Mouse (Mus musculus): ENCODE data around the gene Hras. TPM values are rescaled to one million over a fixed set of nuclear protein-coding genes. Genes with fewer than 3 reads are reported as not detected.

Gene Hras
- 10 to 100 TPM; 23.1 to 28.1 TPM for total RNA-seq (2023)

DNA sequence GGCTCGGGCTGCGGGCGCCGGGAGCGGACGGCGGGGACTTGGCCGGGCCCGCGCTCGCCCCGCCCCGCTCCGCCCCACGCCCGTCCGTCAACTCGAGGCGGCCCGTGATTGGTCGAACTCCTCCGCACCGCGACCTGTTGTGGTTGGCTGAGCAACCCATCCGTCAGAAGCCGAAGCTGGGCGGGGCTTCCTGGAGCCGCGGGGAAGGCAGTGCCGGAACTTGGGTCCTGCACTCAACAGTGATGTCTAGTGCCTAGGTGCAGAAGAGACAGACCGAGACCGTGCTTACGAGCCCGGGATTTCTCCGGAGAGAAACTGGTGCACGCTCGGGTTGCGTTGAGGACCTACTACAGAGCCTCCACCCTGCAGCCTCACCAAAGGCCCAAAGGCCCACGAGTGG lies at the start of gene Hras, which contains the start of gene Lrrc56:
Gene Hras (minus strand): TSS at position 58 of the 400 bp plus-strand sequence.
Gene Lrrc56 (plus strand): TSS at position 210 of the 400 bp plus-strand sequence.

GRCm38 (mm10) chr7:141228279-141229067 lies 34.7 kb upstream of the Hras start, which contains the start of gene Phrf1:
Gene Phrf1, plus strand, starts transcription at chr7:141228784.

DNA sequence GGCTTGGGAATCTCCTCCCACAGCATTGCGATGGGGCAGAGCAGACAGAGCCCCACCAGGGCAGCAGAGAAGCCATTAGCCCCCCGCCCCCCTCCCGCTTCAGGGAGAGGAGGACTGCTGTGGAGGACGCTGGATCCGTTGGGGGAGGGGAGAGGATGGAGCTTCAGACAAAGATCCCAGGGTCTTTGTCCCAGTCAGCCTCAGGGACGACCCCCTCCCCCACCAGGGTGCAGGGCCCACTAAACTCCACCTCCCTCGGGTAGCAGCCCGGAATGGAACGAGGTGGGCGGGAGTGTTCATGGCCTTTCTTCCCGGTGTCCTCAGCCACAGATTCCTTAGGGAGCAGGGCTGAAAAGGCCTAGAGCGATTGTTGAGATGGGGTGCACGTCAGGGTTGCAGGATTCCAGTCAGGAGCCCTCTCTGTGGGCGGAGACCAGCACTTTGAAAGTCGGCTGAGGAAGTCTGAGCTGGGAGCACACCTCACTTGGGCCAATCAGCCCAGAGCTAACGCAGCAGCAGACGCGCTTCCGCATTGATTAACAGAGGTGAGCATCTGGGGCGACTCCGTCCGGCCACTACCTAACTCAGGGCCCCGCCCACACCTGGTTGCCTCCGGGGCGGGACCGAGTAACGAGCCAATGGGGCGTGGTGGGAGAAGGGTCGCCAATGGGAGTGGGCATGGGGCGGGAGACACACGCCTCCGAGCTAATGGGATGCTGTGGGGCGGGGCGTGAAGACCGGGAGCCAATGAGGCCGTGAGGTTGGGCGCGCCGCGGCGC lies 21.5 kb upstream of the Hras start, which contains the start of gene Rassf7:
Gene Rassf7 (plus strand): TSS at position 760 of the 779 bp plus-strand sequence.

GRCm38 (mm10) chr7:141213605-141214235 lies 19.9 kb upstream of the Hras start, which contains the start of gene Lmntd2:
Gene Lmntd2, minus strand, starts transcription at chr7:141214080.

DNA sequence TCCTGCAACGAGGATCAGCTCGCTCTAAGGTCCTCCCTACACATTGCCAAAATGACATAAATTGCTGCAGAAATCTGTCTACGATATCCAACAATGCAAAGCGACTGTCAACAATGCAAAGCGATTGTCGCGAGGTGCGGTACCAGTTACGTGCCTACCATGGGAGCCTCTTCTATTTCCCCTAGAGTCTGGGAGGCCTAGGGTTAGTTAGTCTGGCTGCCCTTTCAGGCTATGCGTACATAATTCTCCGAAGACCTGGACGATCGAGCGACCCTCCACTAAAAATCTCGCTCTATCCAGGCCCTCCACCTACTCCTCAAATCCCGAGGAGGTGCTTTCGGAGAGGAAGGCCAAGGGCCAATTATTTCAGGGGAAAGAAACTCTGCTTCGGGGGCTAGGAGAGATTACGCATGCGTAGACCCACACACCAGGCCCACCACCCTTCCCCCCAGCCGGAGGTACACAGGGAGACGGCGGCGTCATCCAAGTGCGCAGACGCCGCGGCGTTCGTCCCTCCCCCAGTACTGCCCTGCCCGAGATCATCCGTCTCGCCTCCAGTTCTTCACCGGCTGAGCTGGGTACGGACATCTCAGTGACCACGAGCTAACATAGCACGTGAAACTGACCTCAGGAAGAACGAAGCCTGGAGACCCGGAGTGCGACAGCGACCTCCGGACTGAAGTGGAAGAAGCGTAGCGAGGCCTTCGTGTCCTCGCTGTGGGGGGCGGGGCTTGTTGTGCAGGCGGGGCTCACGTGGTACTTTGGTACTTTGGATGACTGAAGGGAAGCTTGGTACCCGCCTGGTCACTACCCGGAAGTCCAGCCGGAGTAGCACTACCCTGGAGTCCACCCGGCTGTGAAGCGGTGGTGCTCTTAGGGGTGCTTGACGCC lies 21.4 kb downstream of the Hras start, which contains the start of gene Rnh1:
Gene Rnh1 (minus strand): TSS at position 742 of the 891 bp plus-strand sequence.

Other genes with a start within 250 kb of the Hras start
- not detected for gene Ifitm5, start 243.7 kb downstream of the Hras start, total RNA-seq (2023)
- gene Gm45717, start 238.1 kb downstream of the Hras start, total RNA-seq (2023) = not detected
- gene Ifitm2, start 238.0 kb downstream of the Hras start, total RNA-seq (2023) = 10 to 100 TPM; 14.7 to 16.9 TPM
- gene Ifitm1, start 226.8 kb downstream of the Hras start, total RNA-seq (2023) = 1 to 10 TPM in 1 of 2 experiments, not detected in 1; 1.1 TPM
- gene Ifitm3, start 183.2 kb downstream of the Hras start, total RNA-seq (2023) = 1 to 10 TPM; 2.1 to 4.4 TPM
- gene Ifitm6, start 176.1 kb downstream of the Hras start, total RNA-seq (2023) = not detected
- not detected for gene Gm17387, start 164.9 kb downstream of the Hras start, total RNA-seq (2023)
- gene B4galnt4, start 132.9 kb downstream of the Hras start, total RNA-seq (2023) = not detected
- gene Pkp3, start 115.8 kb downstream of the Hras start, total RNA-seq (2023) = 10 to 100 TPM; 27.8 to 32.3 TPM
- gene Sigirr, start 93.4 kb downstream of the Hras start, total RNA-seq (2023) = 10 to 100 TPM; 44.7 to 51.9 TPM
- not detected for gene Ano9, start 76.2 kb downstream of the Hras start, total RNA-seq (2023)
- gene Ptdss2, start 71.6 kb downstream of the Hras start, total RNA-seq (2023) = 1 to 10 TPM; 9.0 to 9.8 TPM
- gene Rnh1, start 21.1 kb downstream of the Hras start, total RNA-seq (2023) = 10 to 100 TPM; 76.8 to 79.0 TPM
- 1 to 10 TPM; 5.4 to 7.7 TPM for gene Lrrc56, start 152 bp upstream of the Hras start, total RNA-seq (2023)
- gene Lmntd2, start 20.1 kb upstream of the Hras start, total RNA-seq (2023) = 1 to 10 TPM; 4.9 TPM
- 10 to 100 TPM; 13.4 to 15.4 TPM for gene Rassf7, start 21.9 kb upstream of the Hras start, total RNA-seq (2023)
- gene Phrf1, start 34.8 kb upstream of the Hras start, total RNA-seq (2023) = 100 to 1,000 TPM; 149 TPM
- 10 to 100 TPM; 27.7 to 43.8 TPM for gene Irf7, start 72.5 kb upstream of the Hras start, total RNA-seq (2023)
- not detected for gene Cdhr5, start 82.8 kb upstream of the Hras start, total RNA-seq (2023)
- gene Sct, start 85.1 kb upstream of the Hras start, total RNA-seq (2023) = not detected
- gene Drd4, start 98.0 kb upstream of the Hras start, total RNA-seq (2023) = not detected
- gene Deaf1, start 133.7 kb upstream of the Hras start, total RNA-seq (2023) = 10 to 100 TPM; 44.0 to 45.2 TPM
- gene Tmem80, start 133.7 kb upstream of the Hras start, total RNA-seq (2023) = 10 to 100 TPM; 21.6 to 30.3 TPM
- under 1 TPM; 0.24 to 0.84 TPM for gene Eps8l2, start 144.9 kb upstream of the Hras start, total RNA-seq (2023)
- 100 to 1,000 TPM; 146 to 150 TPM for gene Taldo1, start 198.2 kb upstream of the Hras start, total RNA-seq (2023)
- 10 to 100 TPM; 31.8 to 46.1 TPM for gene Gatd1, start 220.1 kb upstream of the Hras start, total RNA-seq (2023)
- not detected for gene Cend1, start 235.5 kb upstream of the Hras start, total RNA-seq (2023)
- 10 to 100 TPM; 45.5 to 49.9 TPM for gene Slc25a22, start 243.9 kb upstream of the Hras start, total RNA-seq (2023)

All from B cell, adult 67 days (primary cell).